Mouse (Mus musculus) MEL (cell line): ENCODE data around the gene Bcl2l10. TPM values are rescaled to one million over a fixed set of nuclear protein-coding genes. Genes with fewer than 3 reads are reported as not detected.

Source experiments
- DNase-seq: peaks from one replicate; pipeline ENCODE4 v3.0.0; 2011; ENCODE audit warnings: low read depth, low spot score
- H3K27ac ChIP-seq: 2 replicates; pipeline ENCODE4 v1.5.1; 2012; ENCODE audit warnings: low read depth, mild to moderate bottlenecking, control low read depth, low read length, moderate library complexity; ENCODE audit not compliant: control insufficient read depth
- H3K27me3 ChIP-seq, 2 experiments: fragments of 150-350 bp in 1 of 2; sonication (generic) in 1 of 2; 2 replicates each; pipeline ENCODE4 v1.6.1; 2012; ENCODE audit warnings: low read length in 2 of 2, mild to moderate bottlenecking in 2 of 2, improper control_type of control experiment in 1 of 2, moderate library complexity in 1 of 2; ENCODE audit not compliant: insufficient read depth in 2 of 2, control insufficient read depth in 1 of 2
- H3K36me3 ChIP-seq, 2 experiments: 2 replicates each; pipeline ENCODE4 v1.6.1; 2012 to 2014; ENCODE audit warnings: low read length in 2 of 2, improper control_type of control experiment in 1 of 2, inconsistent platforms in 1 of 2, mild to moderate bottlenecking in 1 of 2; ENCODE audit not compliant: insufficient read depth in 2 of 2, control insufficient read depth in 1 of 2
- H3K4me1 ChIP-seq, 2 experiments: fragments of 150-350 bp in 1 of 2; sonication (generic) in 1 of 2; 2 replicates each; pipeline ENCODE4 v1.6.1; 2012; ENCODE audit warnings: low read length in 2 of 2, improper control_type of control experiment in 1 of 2, mild to moderate bottlenecking in 1 of 2; ENCODE audit not compliant: insufficient read depth in 2 of 2, control insufficient read depth in 1 of 2
- H3K4me3 ChIP-seq, 2 experiments: fragments of 150-350 bp in 1 of 2; sonication (generic) in 1 of 2; 2 replicates each; pipeline ENCODE4 v1.5.1; 2012; ENCODE audit warnings: low read depth in 2 of 2, low read length in 2 of 2, mild to moderate bottlenecking in 2 of 2, moderate library complexity in 2 of 2, control low read depth in 1 of 2, improper control_type of control experiment in 1 of 2; ENCODE audit not compliant: control insufficient read depth in 1 of 2, insufficient read depth in 1 of 2
- H3K79me2 ChIP-seq: 2 replicates; pipeline ENCODE4 v1.6.1; 2012; ENCODE audit warnings: mild to moderate bottlenecking, low read length, moderate library complexity; ENCODE audit not compliant: control insufficient read depth, poor library complexity, insufficient read depth
- H3K9ac ChIP-seq: 2 replicates; pipeline ENCODE4 v1.6.1; 2012; ENCODE audit warnings: low read depth, mild to moderate bottlenecking, control low read depth, low read length, moderate library complexity; ENCODE audit not compliant: control insufficient read depth, poor library complexity, severe bottlenecking
- H3K9me3 ChIP-seq: fragments of 150-350 bp; sonication (generic); replicated peaks from 2 replicates; pipeline ENCODE4 v1.6.1; 2012; ENCODE audit warnings: mild to moderate bottlenecking, low read length, improper control_type of control experiment, moderate library complexity; ENCODE audit not compliant: insufficient read depth
- BHLHE40 ChIP-seq: IDR thresholded peaks from 2 replicates; pipeline ENCODE4 v1.6.1; 2012; ENCODE audit warnings: low read depth, mild to moderate bottlenecking, inconsistent platforms, low read length, improper control_type of control experiment, borderline replicate concordance
- CHD1 ChIP-seq: IDR thresholded peaks from 2 replicates; pipeline ENCODE4 v1.6.1; 2012; ENCODE audit warnings: low read depth, mild to moderate bottlenecking, inconsistent platforms, low read length, improper control_type of control experiment
- CTCF ChIP-seq, 3 experiments: IDR thresholded peaks in 2 of 3; conservative IDR thresholded peaks in 1 of 3; 2 replicates each; pipeline ENCODE4 v1.5.1; 2011 to 2012; ENCODE audit warnings: low read length in 3 of 3, low read depth in 2 of 3, mild to moderate bottlenecking in 2 of 3, improper control_type of control experiment in 1 of 3, inconsistent platforms in 1 of 3, mixed read lengths in 1 of 3, moderate library complexity in 1 of 3; ENCODE audit not compliant: control insufficient read depth in 1 of 3, insufficient read depth in 1 of 3, poor library complexity in 1 of 3, severe bottlenecking in 1 of 3
- ETS1 ChIP-seq: IDR thresholded peaks from 2 replicates; pipeline ENCODE4 v1.6.1; 2012; ENCODE audit warnings: low read depth, mild to moderate bottlenecking, inconsistent platforms, low read length, improper control_type of control experiment, moderate library complexity
- GABPA ChIP-seq: IDR thresholded peaks from 2 replicates; pipeline ENCODE4 v1.6.1; 2012; ENCODE audit warnings: low read depth, mild to moderate bottlenecking, inconsistent platforms, low read length, improper control_type of control experiment, moderate library complexity
- GATA1 ChIP-seq: IDR thresholded peaks from 2 replicates; pipeline ENCODE4 v1.6.1; 2011; ENCODE audit warnings: low read depth, low read length, improper control_type of control experiment
- KAT2A ChIP-seq: conservative IDR thresholded peaks from 2 replicates; pipeline ENCODE4 v1.6.1; 2012; ENCODE audit warnings: low read depth, low read length, improper control_type of control experiment, inconsistent platforms
- MAFK ChIP-seq: IDR thresholded peaks from 2 replicates; pipeline ENCODE4 v1.6.1; 2011; ENCODE audit warnings: low read depth, mild to moderate bottlenecking, low read length, improper control_type of control experiment, borderline replicate concordance
- MAX ChIP-seq: IDR thresholded peaks from 2 replicates; pipeline ENCODE4 v1.6.1; 2011; ENCODE audit warnings: low read length, improper control_type of control experiment
- MEF2A ChIP-seq: IDR thresholded peaks from 2 replicates; pipeline ENCODE4 v1.6.1; 2014; ENCODE audit warnings: low read depth, mild to moderate bottlenecking, inconsistent platforms, low read length, improper control_type of control experiment; ENCODE audit not compliant: poor library complexity, insufficient replicate concordance, severe bottlenecking; ENCODE audit errors: extremely low read depth
- MYB ChIP-seq: IDR thresholded peaks from 2 replicates; pipeline ENCODE4 v1.6.1; 2011; ENCODE audit warnings: mild to moderate bottlenecking, low read depth, low read length, improper control_type of control experiment
- NELFE ChIP-seq: IDR thresholded peaks from 2 replicates; pipeline ENCODE4 v1.6.1; 2011; ENCODE audit warnings: low read depth, low read length, improper control_type of control experiment
- NRF1 ChIP-seq: IDR thresholded peaks from 2 replicates; pipeline ENCODE4 v1.6.1; 2014; ENCODE audit warnings: low read depth, mild to moderate bottlenecking, inconsistent platforms, low read length, improper control_type of control experiment, moderate library complexity; ENCODE audit not compliant: poor library complexity, insufficient read depth, severe bottlenecking
- POLR2A ChIP-seq, 2 experiments: IDR thresholded peaks; 2 replicates each; pipeline ENCODE4 v1.6.1; 2011 to 2012; ENCODE audit warnings: low read length in 2 of 2, mild to moderate bottlenecking in 2 of 2, control low read depth in 1 of 2, improper control_type of control experiment in 1 of 2, low read depth in 1 of 2, moderate library complexity in 1 of 2; ENCODE audit not compliant: control insufficient read depth in 1 of 2, insufficient read depth in 1 of 2, poor library complexity in 1 of 2
- POLR2AphosphoS2 ChIP-seq: IDR thresholded peaks from 2 replicates; pipeline ENCODE4 v1.6.1; 2011; ENCODE audit warnings: low read length, improper control_type of control experiment
- RCOR1 ChIP-seq: IDR thresholded peaks from 2 replicates; pipeline ENCODE4 v1.6.1; 2012; ENCODE audit warnings: low read depth, mild to moderate bottlenecking, inconsistent platforms, low read length, improper control_type of control experiment
- SIN3A ChIP-seq: IDR thresholded peaks from 2 replicates; pipeline ENCODE4 v1.6.1; 2012; ENCODE audit warnings: low read length, improper control_type of control experiment, inconsistent platforms
- TAL1 ChIP-seq: IDR thresholded peaks from 2 replicates; pipeline ENCODE4 v1.6.1; 2012; ENCODE audit warnings: mild to moderate bottlenecking, inconsistent platforms, low read length, moderate library complexity, mixed read lengths
- TBP ChIP-seq: IDR thresholded peaks from 2 replicates; pipeline ENCODE4 v1.8.0; 2011; ENCODE audit warnings: low read depth, low read length, improper control_type of control experiment
- TCF12 ChIP-seq: IDR thresholded peaks from 2 replicates; pipeline ENCODE4 v1.6.1; 2014; ENCODE audit warnings: low read depth, mild to moderate bottlenecking, inconsistent platforms, low read length, improper control_type of control experiment, moderate library complexity
- UBTF ChIP-seq: IDR thresholded peaks from 2 replicates; pipeline ENCODE4 v1.6.1; 2012; ENCODE audit warnings: low read depth, mild to moderate bottlenecking, inconsistent platforms, low read length, improper control_type of control experiment, moderate library complexity, borderline replicate concordance; ENCODE audit not compliant: insufficient read depth
- USF1 ChIP-seq: IDR thresholded peaks from 2 replicates; pipeline ENCODE4 v1.6.1; 2014; ENCODE audit warnings: low read depth, mild to moderate bottlenecking, inconsistent platforms, low read length, improper control_type of control experiment, moderate library complexity
- USF2 ChIP-seq, 2 experiments: IDR thresholded peaks; 2 replicates each; pipeline ENCODE4 v1.6.1; 2011 to 2012; ENCODE audit warnings: improper control_type of control experiment in 2 of 2, low read length in 2 of 2, borderline replicate concordance in 1 of 2, inconsistent platforms in 1 of 2, low read depth in 1 of 2, mild to moderate bottlenecking in 1 of 2; ENCODE audit not compliant: insufficient read depth in 1 of 2
- ZC3H11A ChIP-seq: IDR thresholded peaks from 2 replicates; pipeline ENCODE4 v1.6.1; 2012; ENCODE audit warnings: low read depth, mild to moderate bottlenecking, inconsistent platforms, low read length, improper control_type of control experiment
- ZMIZ1 ChIP-seq: IDR thresholded peaks from 2 replicates; pipeline ENCODE4 v1.6.1; 2012; ENCODE audit warnings: low read depth, mild to moderate bottlenecking, inconsistent platforms, low read length, improper control_type of control experiment, moderate library complexity
- ZNF384 ChIP-seq: IDR thresholded peaks from 2 replicates; pipeline ENCODE4 v1.6.1; 2012; ENCODE audit warnings: low read depth, mild to moderate bottlenecking, inconsistent platforms, low read length, improper control_type of control experiment
- polyA plus RNA-seq, 2 experiments: library from polyadenylated mRNA; stranded (reverse) in 1 of 2; unstranded in 1 of 2; fragments of >175 nt in 1 of 2; fragments of >200 nt in 1 of 2; gene quantifications; 2 replicates each; pipeline versions ENCODE4 v1.2.1 to v1.2.4; 2012; ENCODE audit warnings: low replicate concordance in 2 of 2, low read depth in 1 of 2; ENCODE audit not compliant: insufficient read length in 2 of 2, insufficient read depth in 1 of 2, missing spikeins in 1 of 2
- total RNA-seq: library from RNA; depleted of rRNA; stranded (reverse); fragments of 300-350 nt; gene quantifications from 2 replicates; pipeline ENCODE4 v1.2.3, GENCODE M21; 2012

The Bcl2l10 gene
- total and polyA plus RNA-seq, 3 experiments = not detected

- TF ChIP-seq TBP (no peak), RCOR1 (no peak), CTCF (IDR thresholded peaks at IDR 0.05 in 2 of 3, conservative IDR thresholded peaks at IDR 0.05 in 1 of 3; ENCODE audit: control insufficient read depth in 1 of 3, insufficient read depth in 1 of 3, low read depth in 2 of 3, low read length in 3 of 3, poor library complexity in 1 of 3, severe bottlenecking in 1 of 3) (no peak), ETS1 (no peak), KAT2A (no peak), NRF1 (no peak), ZMIZ1 (no peak), ZC3H11A (no peak), SIN3A (no peak), NELFE (no peak), POLR2A (IDR thresholded peaks at IDR 0.05; ENCODE audit: control insufficient read depth in 1 of 2, insufficient read depth in 1 of 2, low read depth in 1 of 2, low read length in 2 of 2, poor library complexity in 1 of 2) (no peak), USF2 (IDR thresholded peaks at IDR 0.05; ENCODE audit: borderline replicate concordance in 1 of 2, insufficient read depth in 1 of 2, low read depth in 1 of 2, low read length in 2 of 2) (no peak), TAL1 (no peak), MAX (no peak), CHD1 (no peak), MEF2A (no peak), UBTF (no peak), MAFK (no peak), TCF12 (no peak)
- TF ChIP-seq, all 39 proteins: peak for 0
- H3K9ac ChIP-seq = no peak overlapping the region
- H3K4me1 ChIP-seq = 0 out of 4 replicates have a peak, but pooled peaks cover 0 to 3% of the 10 kb centered on the region in 2 experiments
- no peak overlapping the region for H3K27ac ChIP-seq
- H3K36me3 ChIP-seq = 0 out of 4 replicates have a peak, but pooled peaks cover 0 to 3% of the 10 kb centered on the region in 2 experiments
- H3K4me3 ChIP-seq = no peak overlapping the region
- DNase-seq = peak; percentile 20
- H3K79me2 ChIP-seq = no peaks in the 10 kb centered on the region
- H3K27me3 ChIP-seq = no peaks in the 10 kb centered on the region
- H3K9me3 ChIP-seq = no peaks in the 10 kb centered on the region
Measured at GRCm38 (mm10) chr9:75362201-75362600, 14.6 kb downstream of the Bcl2l10 start.

GRCm38 (mm10) chr9:75363001-75363400, 15.4 kb downstream of the Bcl2l10 start:
- H3K36me3 ChIP-seq = 0 out of 4 replicates have a peak, but pooled peaks cover 0 to 3% of the 10 kb centered on the region in 2 experiments
- no peak overlapping the region for H3K9ac ChIP-seq
- H3K79me2 ChIP-seq = no peaks in the 10 kb centered on the region
- no peak for TF ChIP-seq ETS1
- no peak for TF ChIP-seq POLR2A (IDR thresholded peaks at IDR 0.05; ENCODE audit: control insufficient read depth in 1 of 2, insufficient read depth in 1 of 2, low read depth in 1 of 2, low read length in 2 of 2, poor library complexity in 1 of 2)
- TF ChIP-seq POLR2AphosphoS2 = no peak
- TF ChIP-seq MYB = no peak
- no peak for TF ChIP-seq USF1
- no peak for TF ChIP-seq TAL1
- no peak for TF ChIP-seq GATA1
- TF ChIP-seq UBTF = no peak
- TF ChIP-seq BHLHE40 = no peak
- TF ChIP-seq CTCF (IDR thresholded peaks at IDR 0.05 in 2 of 3, conservative IDR thresholded peaks at IDR 0.05 in 1 of 3; ENCODE audit: control insufficient read depth in 1 of 3, insufficient read depth in 1 of 3, low read depth in 2 of 3, low read length in 3 of 3, poor library complexity in 1 of 3, severe bottlenecking in 1 of 3) = no peak
- no peak for TF ChIP-seq GABPA
- no peak for TF ChIP-seq MAFK
- no peak for TF ChIP-seq NRF1
- TF ChIP-seq USF2 (IDR thresholded peaks at IDR 0.05; ENCODE audit: borderline replicate concordance in 1 of 2, insufficient read depth in 1 of 2, low read depth in 1 of 2, low read length in 2 of 2) = no peak
- TF ChIP-seq SIN3A = no peak
- no peak for TF ChIP-seq ZNF384
- TF ChIP-seq TBP = no peak
- TF ChIP-seq RCOR1 = no peak
- H3K4me3 ChIP-seq = no peak overlapping the region
- H3K9me3 ChIP-seq = no peaks in the 10 kb centered on the region
- H3K4me1 ChIP-seq = 0 out of 4 replicates have a peak, but pooled peaks cover 0 to 3% of the 10 kb centered on the region in 2 experiments
- no peaks in the 10 kb centered on the region for H3K27me3 ChIP-seq
- no peak for DNase-seq
- H3K27ac ChIP-seq = no peak overlapping the region
